Mouse (Mus musculus): ENCODE results near the gene Olfr1392.

DNA sequence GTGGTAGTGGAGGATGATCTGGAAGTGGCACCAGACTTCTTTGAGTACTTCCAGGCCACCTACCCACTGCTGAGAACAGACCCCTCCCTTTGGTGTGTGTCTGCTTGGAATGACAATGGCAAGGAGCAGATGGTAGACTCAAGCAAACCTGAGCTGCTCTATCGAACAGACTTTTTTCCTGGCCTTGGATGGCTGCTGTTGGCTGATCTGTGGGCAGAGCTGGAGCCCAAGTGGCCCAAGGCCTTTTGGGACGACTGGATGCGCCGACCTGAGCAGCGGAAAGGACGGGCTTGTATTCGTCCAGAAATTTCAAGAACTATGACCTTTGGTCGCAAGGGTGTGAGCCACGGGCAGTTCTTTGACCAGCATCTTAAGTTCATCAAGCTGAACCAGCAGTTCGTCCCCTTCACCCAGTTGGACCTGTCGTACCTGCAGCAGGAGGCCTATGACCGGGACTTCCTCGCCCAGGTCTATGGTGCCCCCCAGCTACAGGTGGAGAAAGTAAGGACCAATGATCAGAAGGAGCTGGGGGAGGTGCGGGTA lies 23.7 kb upstream of the Olfr1392 start:
- TF ChIP-seq MAX (IDR thresholded peaks at IDR 0.05; ENCODE audit: low read depth) (no peak), POLR2A (IDR thresholded peaks at IDR 0.05; ENCODE audit: insufficient read length, low read depth) (no peak), TCF12 (IDR thresholded peaks at IDR 0.05; ENCODE audit: insufficient read depth, poor library complexity, severe bottlenecking) (no peak), SRF (IDR thresholded peaks at IDR 0.05; ENCODE audit: control insufficient read depth, insufficient read length, low read depth) (no peak), MYOG (IDR thresholded peaks at IDR 0.05; ENCODE audit: control insufficient read depth in 1 of 3, insufficient read depth in 1 of 3, insufficient read length in 2 of 3, low read depth in 2 of 3) (no peak), TCF3 (IDR thresholded peaks at IDR 0.05; ENCODE audit: insufficient read length, low read depth) (no peak)

All from myocyte (in vitro differentiated cells).